ENCODE assay signal across 8 mouse cellular contexts in genomic region chr11:84067720-84068190, GRCm38 (mm10). TPM values are rescaled to one million over a fixed set of nuclear protein-coding genes. Genes with fewer than 3 reads are reported as not detected.
DNase-seq lines count a peak whose midpoint lies in the region; ATAC-seq and TF ChIP-seq lines count a peak whose summit lies in the region.

No protein-coding gene starts in this region.

- peak overlapping the region; percentile 92 for H3K27ac ChIP-seq in gastrocnemius, adult 2 months
- no peak overlapping the region for H3K27ac ChIP-seq in midbrain, embryonic 14.5 days (replicated peaks; ENCODE audit: low read depth, low read length)

- H3K27me3 ChIP-seq in midbrain, embryonic 14.5 days (ENCODE audit: control insufficient read depth, insufficient read depth, low read length): peaks cover 36% of the 10 kb centered on the region

- TF ChIP-seq CTCF in gastrocnemius, adult 2 months (IDR thresholded peaks at IDR 0.05): no peak

- no peak for ATAC-seq in midbrain, embryonic 14.5 days (ENCODE audit: low FRiP score, low TSS enrichment)

- peak overlapping the region; percentile 84 for H3K4me3 ChIP-seq in gastrocnemius, adult 2 months
- H3K4me3 ChIP-seq in midbrain, embryonic 14.5 days (replicated peaks; ENCODE audit: low read depth, low read length): peak overlapping the region; percentile 64

- 1% methylated on average over 21 of the region's 21 CpGs for WGBS in midbrain, embryonic 14.5 days

- H3K9ac ChIP-seq in midbrain, embryonic 14.5 days (replicated peaks; ENCODE audit: low read length): peak overlapping the region; percentile 62

- peaks cover 9% of the 10 kb centered on the region; the same call in 1 of the 2 replicates for H3K4me1 ChIP-seq in midbrain, embryonic 14.5 days (ENCODE audit: control insufficient read depth, insufficient read depth, low read length)

- no peaks in the 10 kb centered on the region for H3K36me3 ChIP-seq in midbrain, embryonic 14.5 days (ENCODE audit: control insufficient read depth, insufficient read depth, low read length)

- H3K4me2 ChIP-seq in midbrain, embryonic 14.5 days (ENCODE audit: low read length): peak overlapping the region; percentile 94

- DNase-seq in gastrocnemius, adult 2 months: no peak
- no peak for DNase-seq in gastrocnemius, postnatal 4 days (ENCODE audit: low spot score in 2 of 2)
- peak; percentile 36 to 46 for DNase-seq in B cell, adult 2 months
- DNase-seq in embryo, embryonic 10.5 days (ENCODE audit: low spot score): peak; percentile 67
- DNase-seq in induced T-regulatory cell, adult 2 months (ENCODE audit: low read depth): peak; percentile 68
- no peak for DNase-seq in midbrain, embryonic 14.5 days
- no peak for DNase-seq in left cerebral cortex, postnatal 10 days (ENCODE audit: extremely low spot score in 1 of 2, low spot score in 2 of 2)
- DNase-seq in thymus, adult 18-20 months: no peak

- H3K9me3 ChIP-seq in midbrain, embryonic 14.5 days (ENCODE audit: control insufficient read depth, low read length): no peaks in the 10 kb centered on the region

- intact Hi-C loops in gastrocnemius, adult 2 months (cut with DNase I): loop anchor here (5.0 kb wide), 1 partner anchor 60 kb away; the partner anchor contains the start of genes Acaca and Tada2a
- intact Hi-C loops in left cerebral cortex, postnatal 10 days (cut with DNase I): no loop called here

RNA-seq across cellular contexts. Expression of gene Dusp14, which starts 1.3 kb away (rescaled TPM):
- 1 to 10 TPM; 6.1 to 7.9 TPM for total RNA-seq in gastrocnemius, adult 2 months (2021)
- total RNA-seq in gastrocnemius, postnatal 4 days (2021): 1 to 10 TPM; 6.4 to 7.7 TPM
- polyA plus RNA-seq in midbrain, embryonic 14.5 days (2014; fragmentation: Nextera tagmentation; extraction: Ambion mirVana): 8.4 and 9.0 TPM in 2 replicates
- total RNA-seq in left cerebral cortex, postnatal 10 days (2021): 10 to 100 TPM; 28.2 to 29.4 TPM

Comparison
In these comparisons a context has a peak if more than half of its experiments do, and no peak if none do; other contexts are left out.
1. DNase-seq: peak in B cell, adult 2 months (2 of 2), embryo, embryonic 10.5 days (single experiment) and induced T-regulatory cell, adult 2 months (single experiment); none in gastrocnemius, adult 2 months (single experiment), gastrocnemius, postnatal 4 days (0 of 2), midbrain, embryonic 14.5 days (single experiment), left cerebral cortex, postnatal 10 days (0 of 2) and thymus, adult 18-20 months (0 of 2).